Mouse (Mus musculus): ENCODE data around the gene Armc9. TPM values are rescaled to one million over a fixed set of nuclear protein-coding genes. Genes with fewer than 3 reads are reported as not detected.

The Armc9 gene
- total and polyA plus RNA-seq, 3 experiments = 7.2 to 12.0 TPM; not detected in 1

DNA sequence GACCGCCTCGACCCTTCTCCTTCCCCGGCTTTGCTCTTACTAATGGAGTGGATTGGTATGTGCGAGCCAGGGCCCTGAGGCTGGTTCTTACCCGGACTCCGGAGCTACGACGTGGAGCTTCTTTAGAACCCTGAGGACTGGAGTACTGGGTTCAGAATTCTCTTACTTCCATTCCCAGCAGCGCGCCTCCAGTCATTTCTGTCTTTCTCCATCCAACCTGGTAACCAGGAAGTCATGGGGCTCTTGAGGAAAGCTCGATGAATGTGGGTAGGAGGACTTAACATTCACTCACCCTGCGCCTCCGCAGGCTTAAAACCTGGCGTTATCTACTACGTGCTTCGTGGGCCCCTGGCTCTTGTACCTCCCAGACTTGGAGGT, 149.3 kb downstream of the Armc9 start:
- H3K4me1 ChIP-seq (ENCODE audit: control insufficient read depth in 1 of 2, insufficient read depth in 2 of 2, low read length in 2 of 2) = no peaks in the 10 kb centered on the region
- no peak for DNase-seq (ENCODE audit: low read depth, low spot score)
- H3K27me3 ChIP-seq (ENCODE audit: control insufficient read depth in 1 of 2, insufficient read depth in 2 of 2, low read length in 2 of 2) = no peaks in the 10 kb centered on the region
- TF ChIP-seq MAFK (IDR thresholded peaks at IDR 0.05; ENCODE audit: borderline replicate concordance, low read depth, low read length) (no peak), CHD2 (IDR thresholded peaks at IDR 0.05; ENCODE audit: low read length) (no peak), TAL1 (IDR thresholded peaks at IDR 0.05; ENCODE audit: low read length) (no peak), UBTF (IDR thresholded peaks at IDR 0.05; ENCODE audit: borderline replicate concordance, insufficient read depth, low read depth, low read length) (no peak), SIN3A (IDR thresholded peaks at IDR 0.05; ENCODE audit: low read length) (no peak), MYB (IDR thresholded peaks at IDR 0.05; ENCODE audit: low read depth, low read length) (no peak), CTCF (IDR thresholded peaks at IDR 0.05 in 2 of 3, conservative IDR thresholded peaks at IDR 0.05 in 1 of 3; ENCODE audit: control insufficient read depth in 1 of 3, insufficient read depth in 1 of 3, low read depth in 2 of 3, low read length in 3 of 3, poor library complexity in 1 of 3, severe bottlenecking in 1 of 3) (no peak), BHLHE40 (IDR thresholded peaks at IDR 0.05; ENCODE audit: borderline replicate concordance, low read depth, low read length) (no peak), USF1 (IDR thresholded peaks at IDR 0.05; ENCODE audit: low read depth, low read length) (no peak)
- H3K4me3 ChIP-seq (ENCODE audit: control insufficient read depth in 1 of 2, insufficient read depth in 1 of 2, low read depth in 2 of 2, low read length in 2 of 2) = no peak overlapping the region
- no peaks in the 10 kb centered on the region for H3K36me3 ChIP-seq (ENCODE audit: control insufficient read depth in 1 of 2, insufficient read depth in 2 of 2, low read length in 2 of 2)
- no peaks in the 10 kb centered on the region for H3K9me3 ChIP-seq (replicated peaks; ENCODE audit: insufficient read depth, low read length)
- H3K9ac ChIP-seq (ENCODE audit: control insufficient read depth, low read depth, low read length, poor library complexity, severe bottlenecking) = no peak overlapping the region
- H3K27ac ChIP-seq (ENCODE audit: control insufficient read depth, low read depth, low read length) = no peak overlapping the region
- no peaks in the 10 kb centered on the region for H3K79me2 ChIP-seq (ENCODE audit: control insufficient read depth, insufficient read depth, low read length, poor library complexity)

DNA sequence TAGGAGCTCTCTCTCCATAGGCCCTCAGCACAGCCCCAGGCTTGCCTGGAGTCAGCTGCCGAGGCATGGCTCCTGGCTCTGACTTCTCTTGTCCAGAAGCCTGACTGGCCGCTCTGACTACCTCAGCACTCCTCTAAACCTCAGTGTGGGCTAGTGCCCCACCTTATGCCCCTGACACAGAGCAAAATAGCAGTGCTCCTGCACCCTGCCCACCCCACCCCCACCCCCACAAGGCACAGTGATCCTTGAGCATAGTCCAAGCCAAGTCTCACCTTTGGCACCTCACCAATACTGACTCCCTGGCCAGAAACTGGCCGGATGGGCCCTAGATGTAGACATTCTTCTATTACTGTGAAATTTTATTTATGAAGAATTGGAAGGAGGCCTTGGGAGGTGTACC, 152.1 kb downstream of the Armc9 start:
- H3K4me3 ChIP-seq (ENCODE audit: control insufficient read depth in 1 of 2, insufficient read depth in 1 of 2, low read depth in 2 of 2, low read length in 2 of 2) = no peak overlapping the region
- no peaks in the 10 kb centered on the region for H3K27me3 ChIP-seq (ENCODE audit: control insufficient read depth in 1 of 2, insufficient read depth in 2 of 2, low read length in 2 of 2)
- DNase-seq (ENCODE audit: low read depth, low spot score) = no peak
- H3K9me3 ChIP-seq (replicated peaks; ENCODE audit: insufficient read depth, low read length) = no peaks in the 10 kb centered on the region
- no peak overlapping the region for H3K27ac ChIP-seq (ENCODE audit: control insufficient read depth, low read depth, low read length)
- H3K79me2 ChIP-seq (ENCODE audit: control insufficient read depth, insufficient read depth, low read length, poor library complexity) = no peaks in the 10 kb centered on the region
- no peak overlapping the region for H3K9ac ChIP-seq (ENCODE audit: control insufficient read depth, low read depth, low read length, poor library complexity, severe bottlenecking)
- H3K36me3 ChIP-seq (ENCODE audit: control insufficient read depth in 1 of 2, insufficient read depth in 2 of 2, low read length in 2 of 2) = no peaks in the 10 kb centered on the region
- TF ChIP-seq ELF1 (IDR thresholded peaks at IDR 0.05; ENCODE audit: low read depth, low read length) (no peak), SMC3 (IDR thresholded peaks at IDR 0.05; ENCODE audit: low read depth, low read length) (no peak), ETS1 (IDR thresholded peaks at IDR 0.05; ENCODE audit: low read depth, low read length) (no peak), JUND (IDR thresholded peaks at IDR 0.05; ENCODE audit: low read depth, low read length) (no peak), RCOR1 (IDR thresholded peaks at IDR 0.05; ENCODE audit: low read depth, low read length) (no peak), MXI1 (IDR thresholded peaks at IDR 0.05; ENCODE audit: low read depth, low read length) (no peak), CHD1 (IDR thresholded peaks at IDR 0.05; ENCODE audit: low read depth, low read length) (no peak), POLR2AphosphoS5 (IDR thresholded peaks at IDR 0.05; ENCODE audit: borderline replicate concordance, low read depth, low read length) (no peak), GABPA (IDR thresholded peaks at IDR 0.05; ENCODE audit: low read depth, low read length) (no peak), POLR2AphosphoS2 (IDR thresholded peaks at IDR 0.05; ENCODE audit: low read length) (no peak), TBP (IDR thresholded peaks at IDR 0.05; ENCODE audit: low read depth, low read length) (no peak), MYC (IDR thresholded peaks at IDR 0.05; ENCODE audit: low read depth, low read length) (no peak), HCFC1 (IDR thresholded peaks at IDR 0.05; ENCODE audit: low read depth, low read length) (no peak)
- no peaks in the 10 kb centered on the region for H3K4me1 ChIP-seq (ENCODE audit: control insufficient read depth in 1 of 2, insufficient read depth in 2 of 2, low read length in 2 of 2)
